Mouse (Mus musculus): ENCODE results near the gene Src. TPM values are rescaled to one million over a fixed set of nuclear protein-coding genes. Genes with fewer than 3 reads are reported as not detected.

Src gene
- polyA plus RNA-seq, 1 experiment from 2014 or later, result 20.7 TPM

- peaks cover 49% of the 10 kb centered on the region for H3K36me3 ChIP-seq
- WGBS, result 29% methylated on average over 16 of the region's 16 CpGs
Measured at GRCm38 (mm10) chr2:157463887-157464745, 45.9 kb downstream of the Src start.

GRCm38 (mm10) chr2:157464746-157465126, 46.5 kb downstream of the Src start:
- peak; percentile 83 for ATAC-seq (ENCODE audit: insufficient number of reproducible peaks, low FRiP score, low TSS enrichment, low read depth)
- no peak overlapping the region; the same call in 1 of the 2 replicates for H3K9ac ChIP-seq
- peaks cover 49% of the 10 kb centered on the region for H3K36me3 ChIP-seq
- H3K4me3 ChIP-seq (replicated peaks), result no peak overlapping the region
- peak overlapping the region; percentile 12; the same call in 1 of the 2 replicates for H3K4me2 ChIP-seq (replicated peaks)
- H3K4me1 ChIP-seq, result peaks cover 49% of the 10 kb centered on the region
- no peaks in the 10 kb centered on the region for H3K27me3 ChIP-seq
- H3K27ac ChIP-seq (replicated peaks), result peak overlapping the region; percentile 85
- 7% methylated on average over 12 of the region's 12 CpGs for whole genome bisulfite sequencing
- H3K9me3 ChIP-seq (replicated peaks), result no peaks in the 10 kb centered on the region

More at GRCm38 (mm10) chr2:157463887-157464745, 45.9 kb downstream of the Src start:
- Histone ChIP-seq H3K4me3 (replicated peaks) (no peak overlapping the region), H3K4me2 (replicated peaks) (peak overlapping the region; percentile 12; the same call in 1 of the 2 replicates), H3K9me3 (replicated peaks) (no peaks in the 10 kb centered on the region), H3K4me1 (peaks cover 53% of the 10 kb centered on the region), H3K9ac (peak overlapping the region; percentile 15), H3K27me3 (no peaks in the 10 kb centered on the region), H3K27ac (replicated peaks) (peak overlapping the region; percentile 85)
- peak; percentile 5; the same call in 1 of the 2 replicates for ATAC-seq (ENCODE audit: insufficient number of reproducible peaks, low FRiP score, low TSS enrichment, low read depth)

- 39% methylated on average over 7 of the region's 7 CpGs for whole genome bisulfite sequencing
- no peak overlapping the region for H3K27ac ChIP-seq (replicated peaks)
- peaks cover 50% of the 10 kb centered on the region for H3K36me3 ChIP-seq
- no peak overlapping the region for H3K9ac ChIP-seq
- no peak overlapping the region for H3K4me3 ChIP-seq (replicated peaks)
- ATAC-seq (ENCODE audit: insufficient number of reproducible peaks, low FRiP score, low TSS enrichment, low read depth), result no peak
- H3K27me3 ChIP-seq, result no peaks in the 10 kb centered on the region
- peaks cover 59% of the 10 kb centered on the region for H3K4me1 ChIP-seq
- no peak overlapping the region for H3K4me2 ChIP-seq (replicated peaks)
- H3K9me3 ChIP-seq (replicated peaks), result no peaks in the 10 kb centered on the region
Measured at GRCm38 (mm10) chr2:157466836-157467235, 48.6 kb downstream of the Src start.

- Histone ChIP-seq H3K27ac (replicated peaks) (no peak overlapping the region), H3K4me1 (peaks cover 62% of the 10 kb centered on the region), H3K36me3 (peaks cover 50% of the 10 kb centered on the region), H3K9ac (no peak overlapping the region), H3K9me3 (replicated peaks) (no peaks in the 10 kb centered on the region), H3K4me3 (replicated peaks) (no peak overlapping the region), H3K27me3 (no peaks in the 10 kb centered on the region), H3K4me2 (replicated peaks) (no peak overlapping the region)
- 61% methylated on average over 8 of the region's 8 CpGs for WGBS
- ATAC-seq (ENCODE audit: insufficient number of reproducible peaks, low FRiP score, low TSS enrichment, low read depth), result no peak
Measured at GRCm38 (mm10) chr2:157468130-157468796, 50.0 kb downstream of the Src start.

- Histone ChIP-seq H3K4me2 (replicated peaks) (0 out of 2 replicates have a peak overlapping the region, but pooled peaks have one; percentile 12), H3K9me3 (replicated peaks) (no peaks in the 10 kb centered on the region), H3K36me3 (peaks cover 44% of the 10 kb centered on the region), H3K9ac (no peak overlapping the region), H3K27ac (replicated peaks) (peak overlapping the region; percentile 80), H3K4me3 (replicated peaks) (no peak overlapping the region), H3K27me3 (no peaks in the 10 kb centered on the region), H3K4me1 (peaks cover 62% of the 10 kb centered on the region)
- ATAC-seq (ENCODE audit: insufficient number of reproducible peaks, low FRiP score, low TSS enrichment, low read depth), result no peak
- WGBS, result 32% methylated on average over 7 of the region's 7 CpGs
Measured at GRCm38 (mm10) chr2:157471292-157471691, 53.0 kb downstream of the Src start.

- ATAC-seq (ENCODE audit: insufficient number of reproducible peaks, low FRiP score, low TSS enrichment, low read depth), result no peak
Measured at GRCm38 (mm10) chr2:157471737-157472136, 53.5 kb downstream of the Src start.

GRCm38 (mm10) chr2:157472469-157472868, 54.2 kb downstream of the Src start:
- Histone ChIP-seq H3K9me3 (replicated peaks) (no peaks in the 10 kb centered on the region), H3K27me3 (no peaks in the 10 kb centered on the region), H3K4me1 (peaks cover 69% of the 10 kb centered on the region), H3K9ac (no peak overlapping the region), H3K4me2 (replicated peaks) (no peak overlapping the region), H3K36me3 (peaks cover 33% of the 10 kb centered on the region), H3K27ac (replicated peaks) (peak overlapping the region; percentile 80), H3K4me3 (replicated peaks) (no peak overlapping the region)
- whole genome bisulfite sequencing, result 54% methylated on average over 4 of the region's 4 CpGs
- ATAC-seq (ENCODE audit: insufficient number of reproducible peaks, low FRiP score, low TSS enrichment, low read depth), result no peak

More at GRCm38 (mm10) chr2:157471737-157472136, 53.5 kb downstream of the Src start:
- Histone ChIP-seq H3K4me3 (replicated peaks) (no peak overlapping the region), H3K9me3 (replicated peaks) (no peaks in the 10 kb centered on the region), H3K36me3 (peaks cover 40% of the 10 kb centered on the region), H3K4me2 (replicated peaks) (0 out of 2 replicates have a peak overlapping the region, but pooled peaks have one; percentile 12), H3K4me1 (peaks cover 65% of the 10 kb centered on the region), H3K9ac (no peak overlapping the region), H3K27ac (replicated peaks) (peak overlapping the region; percentile 80), H3K27me3 (no peaks in the 10 kb centered on the region)
- 18% methylated on average over 6 of the region's 6 CpGs for WGBS

- ATAC-seq (ENCODE audit: insufficient number of reproducible peaks, low FRiP score, low TSS enrichment, low read depth), result no peak
- Histone ChIP-seq H3K4me1 (peaks cover 80% of the 10 kb centered on the region), H3K9me3 (replicated peaks) (no peaks in the 10 kb centered on the region), H3K4me3 (replicated peaks) (no peak overlapping the region), H3K27me3 (no peaks in the 10 kb centered on the region), H3K4me2 (replicated peaks) (no peak overlapping the region), H3K9ac (no peak overlapping the region), H3K27ac (replicated peaks) (0 out of 2 replicates have a peak overlapping the region, but pooled peaks have one; percentile 76), H3K36me3 (peaks cover 14% of the 10 kb centered on the region)
- 25% methylated on average over 6 of the region's 6 CpGs for WGBS
Measured at GRCm38 (mm10) chr2:157474269-157474729, 56.1 kb downstream of the Src start.

GRCm38 (mm10) chr2:157475437-157476379, 57.5 kb downstream of the Src start:
- Histone ChIP-seq H3K4me1 (peaks cover 82% of the 10 kb centered on the region), H3K27me3 (no peaks in the 10 kb centered on the region), H3K4me3 (replicated peaks) (no peak overlapping the region), H3K9ac (no peak overlapping the region), H3K36me3 (0 out of 2 replicates have a peak, but pooled peaks cover 2% of the 10 kb centered on the region), H3K27ac (replicated peaks) (peak overlapping the region; percentile 76), H3K4me2 (replicated peaks) (no peak overlapping the region), H3K9me3 (replicated peaks) (no peaks in the 10 kb centered on the region)
- ATAC-seq (ENCODE audit: insufficient number of reproducible peaks, low FRiP score, low TSS enrichment, low read depth), result no peak; the same call in 1 of the 2 replicates
- 16% methylated on average over 13 of the region's 13 CpGs for whole genome bisulfite sequencing

- H3K27ac ChIP-seq (replicated peaks), result no peak overlapping the region
- no peak overlapping the region for H3K9ac ChIP-seq
- H3K4me2 ChIP-seq (replicated peaks), result no peak overlapping the region
- no peaks in the 10 kb centered on the region for H3K36me3 ChIP-seq
- H3K4me1 ChIP-seq, result peaks cover 65% of the 10 kb centered on the region
- H3K9me3 ChIP-seq (replicated peaks), result no peaks in the 10 kb centered on the region
- WGBS, result 50% methylated on average over 8 of the region's 8 CpGs
- no peak overlapping the region for H3K4me3 ChIP-seq (replicated peaks)
- ATAC-seq (ENCODE audit: insufficient number of reproducible peaks, low FRiP score, low TSS enrichment, low read depth), result no peak
- H3K27me3 ChIP-seq, result no peaks in the 10 kb centered on the region
Measured at GRCm38 (mm10) chr2:157478651-157479050, 60.4 kb downstream of the Src start.

All from embryonic facial prominence, embryonic 15.5 days (tissue).